Mouse (Mus musculus) gastrocnemius, adult 2 months (tissue): ENCODE measurements around the gene Stx6. TPM values are rescaled to one million over a fixed set of nuclear protein-coding genes. Genes with fewer than 3 reads are reported as not detected.
"Not testable (repeated sequence)": the region's sequence is repeated elsewhere in the genome, so short reads cannot be mapped to it uniquely, and the experiment has no call there.

Experiments
- DNase-seq: peaks from one replicate; pipeline ENCODE4 v3.0.0; 2022
- H3K27ac ChIP-seq: fragments of 200-600 bp; 2 replicates; pipeline ENCODE4 v1.8.1; 2022; ENCODE audit warnings: mild to moderate bottlenecking
- H3K4me3 ChIP-seq: fragments of 200-600 bp; 2 replicates; pipeline ENCODE4 v1.8.1; 2022; ENCODE audit warnings: mild to moderate bottlenecking, moderate library complexity
- CTCF ChIP-seq: fragments of 200-600 bp; IDR thresholded peaks from 2 replicates; pipeline ENCODE4 v1.8.1; 2022; ENCODE audit warnings: antibody characterized with exemption, mild to moderate bottlenecking, moderate library complexity
- intact Hi-C: fragments of 180-260 bp; cut with DNase I; formaldehyde crosslinking; loops from one replicate; pipeline ENCODE4 v1.15.1; 2025
- total RNA-seq, 2 experiments: library from RNA; stranded (reverse); gene quantifications; 2 replicates each; pipeline ENCODE4 v1.2.3; 2021

Gene Stx6
- total RNA-seq, 2 experiments from 2014 or later = 10.5 to 12.8 TPM

- no peak for TF ChIP-seq CTCF
- DNase-seq = no peak
- no peak overlapping the region for H3K27ac ChIP-seq
- no peak overlapping the region for H3K4me3 ChIP-seq
- intact Hi-C loops = no loop called here
Measured at GRCm38 (mm10) chr1:155134866-155135265, 23.6 kb upstream of the Stx6 start.

- intact Hi-C loops = no loop called here
- H3K27ac ChIP-seq = peak overlapping the region; percentile 40
Measured at GRCm38 (mm10) chr1:155138795-155139194, 19.7 kb upstream of the Stx6 start.

GRCm38 (mm10) chr1:155140076-155140475 lies 18.4 kb upstream of the Stx6 start:
- intact Hi-C loops = loop anchor here (1.0 to 5.0 kb wide), 3 partner anchors 43 to 91 kb away; partner anchors contain the start of gene Ier5
- Histone ChIP-seq H3K27ac (no peak overlapping the region), H3K4me3 (no peak overlapping the region)
- DNase-seq = peak; percentile 67
- peak; percentile 77 for TF ChIP-seq CTCF

More at GRCm38 (mm10) chr1:155138795-155139194, 19.7 kb upstream of the Stx6 start:
- TF ChIP-seq CTCF = no peak
- peak; percentile 82 for DNase-seq
- H3K4me3 ChIP-seq = no peak overlapping the region

- intact Hi-C loops = no loop called here
Measured at GRCm38 (mm10) chr1:155145620-155146019, 12.9 kb upstream of the Stx6 start.

GRCm38 (mm10) chr1:155146572-155146980 lies 11.9 kb upstream of the Stx6 start, which contains the start of gene Mr1:
TSS of gene Mr1 (minus strand) at chr1:155146814.
- H3K4me3 ChIP-seq = peak within 1 kb of the TSS; percentile 73
- H3K27ac ChIP-seq = peak within 1 kb of the TSS; percentile 89
- DNase-seq = peak; percentile 49
- TF ChIP-seq CTCF = no peak
- intact Hi-C loops = no loop called here

More at GRCm38 (mm10) chr1:155145620-155146019, 12.9 kb upstream of the Stx6 start:
- H3K27ac ChIP-seq = peak overlapping the region; percentile 89
- no peak for DNase-seq
- peak overlapping the region; percentile 73 for H3K4me3 ChIP-seq
- TF ChIP-seq CTCF = no peak

- TF ChIP-seq CTCF = no peak
- Histone ChIP-seq H3K27ac (peak overlapping the region; percentile 89), H3K4me3 (peak overlapping the region; percentile 73)
- intact Hi-C loops = no loop called here
- no peak for DNase-seq
Measured at GRCm38 (mm10) chr1:155147228-155147627, 11.3 kb upstream of the Stx6 start.

- no peak for DNase-seq
- intact Hi-C loops = no loop called here
- no peak for TF ChIP-seq CTCF
- H3K27ac ChIP-seq = no peak overlapping the region
- no peak overlapping the region for H3K4me3 ChIP-seq
Measured at GRCm38 (mm10) chr1:155149403-155149802, 9.1 kb upstream of the Stx6 start.

GRCm38 (mm10) chr1:155150821-155151220 lies 7.7 kb upstream of the Stx6 start:
- intact Hi-C loops = no loop called here
- H3K27ac ChIP-seq = no peak overlapping the region
- no peak overlapping the region for H3K4me3 ChIP-seq
- DNase-seq = no peak
- no peak for TF ChIP-seq CTCF

GRCm38 (mm10) chr1:155153906-155154305 lies 4.6 kb upstream of the Stx6 start:
- intact Hi-C loops = no loop called here
- H3K27ac ChIP-seq = no peak overlapping the region
- no peak overlapping the region for H3K4me3 ChIP-seq
- no peak for DNase-seq
- TF ChIP-seq CTCF = no peak

GRCm38 (mm10) chr1:155158970-155159484 lies 512 bp downstream of the Stx6 start:
- Histone ChIP-seq H3K27ac (peak overlapping the region; percentile 93), H3K4me3 (peak overlapping the region; percentile 94)
- peak; percentile 16; the same call in 1 of the 2 replicates for TF ChIP-seq CTCF
- DNase-seq = peak; percentile 74
- intact Hi-C loops = loop anchor here (1.0 to 5.0 kb wide), 2 partner anchors 60 to 123 kb away; partner anchors contain the start of gene Ier5

- no peak overlapping the region for H3K4me3 ChIP-seq
- DNase-seq = no peak
- TF ChIP-seq CTCF = no peak
- intact Hi-C loops = no loop called here
- H3K27ac ChIP-seq = no peak overlapping the region
Measured at GRCm38 (mm10) chr1:155167453-155167852, 8.9 kb downstream of the Stx6 start.

GRCm38 (mm10) chr1:155169935-155170334 lies 11.4 kb downstream of the Stx6 start:
- no peak for DNase-seq
- no peak for TF ChIP-seq CTCF
- intact Hi-C loops = no loop called here
- Histone ChIP-seq H3K27ac (no peak overlapping the region), H3K4me3 (no peak overlapping the region)

GRCm38 (mm10) chr1:155172895-155173643 lies 14.6 kb downstream of the Stx6 start:
- no peak for DNase-seq
- H3K27ac ChIP-seq = no peak overlapping the region
- TF ChIP-seq CTCF = no peak
- H3K4me3 ChIP-seq = no peak overlapping the region
- intact Hi-C loops = no loop called here

- intact Hi-C loops, H3K27ac ChIP-seq, H3K4me3 ChIP-seq, DNase-seq: not testable (repeated sequence)
Measured at GRCm38 (mm10) chr1:155173644-155174016, 15.1 kb downstream of the Stx6 start.
